Mouse (Mus musculus) mouse trophoblast stem cell (cell line): Measurements from ENCODE around the gene Slc25a42.
"Not testable (repeated sequence)": the region's sequence is repeated elsewhere in the genome, so short reads cannot be mapped to it uniquely, and the experiment has no call there.

Source experiments
- in situ Hi-C, 2 experiments: fragments of 300-500 bp; cut with MseI, MboI; formaldehyde crosslinking; loops; 2 replicates in 1 of 2; 3 replicates in 1 of 2; pipeline ENCODE4 v1.15.1; 2025

Slc25a42 gene

GRCm38 (mm10) chr8:70212112-70213055 lies at the start of gene Slc25a42:
Slc25a42 (minus strand) TSS chr8:70212305.
- in situ Hi-C loops = no loop called here

GRCm38 (mm10) chr8:70259043-70259442 lies 46.9 kb upstream of the Slc25a42 start:
- in situ Hi-C loops = no loop called here

- in situ Hi-C loops = no loop called here
Measured at GRCm38 (mm10) chr8:70258600-70258999, 46.5 kb upstream of the Slc25a42 start.

- in situ Hi-C loops = no loop called here
Measured at GRCm38 (mm10) chr8:70257456-70257855, 45.4 kb upstream of the Slc25a42 start.

GRCm38 (mm10) chr8:70254628-70255027 lies 42.5 kb upstream of the Slc25a42 start:
- in situ Hi-C loops = no loop called here

- in situ Hi-C loops = no loop called here
Measured at GRCm38 (mm10) chr8:70247841-70248240, 35.7 kb upstream of the Slc25a42 start.

- in situ Hi-C loops = no loop called here
Measured at GRCm38 (mm10) chr8:70246622-70247021, 34.5 kb upstream of the Slc25a42 start.

GRCm38 (mm10) chr8:70240642-70241041 lies 28.5 kb upstream of the Slc25a42 start:
- in situ Hi-C loops = no loop called here

GRCm38 (mm10) chr8:70237842-70238241 lies 25.7 kb upstream of the Slc25a42 start:
- in situ Hi-C loops = no loop called here

- in situ Hi-C loops = no loop called here
Measured at GRCm38 (mm10) chr8:70234781-70235128, 22.6 kb upstream of the Slc25a42 start.

GRCm38 (mm10) chr8:70234080-70234780 lies 22.1 kb upstream of the Slc25a42 start, which contains the start of the genes Sugp2 and Armc6:
Sugp2 (plus strand) TSS chr8:70234226.
Armc6 (minus strand) TSS chr8:70234466.
- in situ Hi-C loops = no loop called here

GRCm38 (mm10) chr8:70233606-70234005 lies 21.5 kb upstream of the Slc25a42 start:
- in situ Hi-C loops = no loop called here

GRCm38 (mm10) chr8:70230837-70231236 lies 18.7 kb upstream of the Slc25a42 start:
- in situ Hi-C loops = no loop called here

GRCm38 (mm10) chr8:70227997-70228396 lies 15.9 kb upstream of the Slc25a42 start:
- in situ Hi-C loops = no loop called here

GRCm38 (mm10) chr8:70223341-70223740 lies 11.2 kb upstream of the Slc25a42 start:
- in situ Hi-C loops = no loop called here

- in situ Hi-C loops = no loop called here
Measured at GRCm38 (mm10) chr8:70222041-70222440, 9.9 kb upstream of the Slc25a42 start.

- in situ Hi-C loops = no loop called here
Measured at GRCm38 (mm10) chr8:70220911-70221310, 8.8 kb upstream of the Slc25a42 start.

GRCm38 (mm10) chr8:70220236-70220840 lies 8.2 kb upstream of the Slc25a42 start:
- in situ Hi-C loops = no loop called here

- in situ Hi-C loops = no loop called here
Measured at GRCm38 (mm10) chr8:70219107-70219684, 7.1 kb upstream of the Slc25a42 start.

- in situ Hi-C loops = no loop called here
Measured at GRCm38 (mm10) chr8:70217441-70217840, 5.3 kb upstream of the Slc25a42 start.

GRCm38 (mm10) chr8:70216566-70216965 lies 4.5 kb upstream of the Slc25a42 start:
- in situ Hi-C loops = no loop called here

- in situ Hi-C loops = not testable (repeated sequence)
Measured at GRCm38 (mm10) chr8:70216161-70216560, 4.1 kb upstream of the Slc25a42 start.
